Mouse (Mus musculus) heart, postnatal 0 days (tissue): ENCODE measurements around the gene Traf3ip2.

Experiments
- CTCF ChIP-seq: IDR thresholded peaks from 2 replicates; pipeline ENCODE4 v1.5.1; 2016; ENCODE audit warnings: antibody characterized with exemption, control low read depth, low read depth
- EP300 ChIP-seq: IDR thresholded peaks from 2 replicates; pipeline ENCODE4 v1.6.1; 2016; ENCODE audit warnings: antibody characterized with exemption, low read depth

DNA sequence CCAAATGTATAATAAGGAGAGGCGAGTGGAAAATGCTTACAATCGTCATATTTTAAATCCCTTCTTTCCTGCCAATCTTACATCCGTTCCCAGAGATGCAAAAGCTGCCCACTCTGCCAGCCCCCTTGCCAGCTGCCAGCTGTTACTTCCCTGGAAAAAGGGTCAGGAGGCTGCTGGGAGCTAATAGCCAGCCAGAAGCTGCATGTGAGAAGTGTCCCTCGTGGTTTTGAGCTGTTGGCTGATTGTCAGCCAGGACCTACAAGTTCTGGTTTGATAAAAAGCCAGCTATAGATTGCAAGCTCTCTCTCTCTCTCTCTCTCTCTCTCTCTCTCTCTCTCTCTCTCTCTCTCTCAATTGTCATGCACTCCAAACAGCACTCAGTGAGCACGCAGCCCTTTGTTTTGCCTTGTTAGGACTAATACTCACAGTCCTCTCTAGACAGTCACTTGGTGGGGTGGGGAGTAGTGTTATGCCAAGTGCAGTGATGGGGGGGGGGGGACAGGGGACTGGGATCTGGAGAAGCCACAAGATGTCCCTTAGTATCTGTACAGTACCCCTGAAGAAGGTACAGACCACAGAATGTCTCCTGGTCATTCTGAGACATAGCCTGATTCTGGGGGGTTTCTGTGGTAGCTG is 25.3 kb upstream of the Traf3ip2 start:
- no peak for TF ChIP-seq CTCF
- TF ChIP-seq EP300 = no peak
